Mouse (Mus musculus): ENCODE data around the gene Pdcl. TPM values are rescaled to one million over a fixed set of nuclear protein-coding genes. Genes with fewer than 3 reads are reported as not detected.

The Pdcl gene
- total RNA-seq (2021) = 10 to 100 TPM; 51.6 to 58.8 TPM
- long read RNA-seq, experiment 1, transcript Pdcl-201 (4 exons, 2,858 nt) = major isoform, 17 of 24 reads
- long read RNA-seq, experiment 1, partial matches to known transcripts = 0 of 24 reads
- long read RNA-seq, experiment 1, other reads (novel, unspliced or antisense) = 0 of 24 reads
- long read RNA-seq, experiment 2, transcript Pdcl-201 (4 exons, 2,858 nt) = major isoform, 60 of 71 reads
- long read RNA-seq, experiment 2, partial matches to known transcripts = 2 of 71 reads
- long read RNA-seq, experiment 2, other reads (novel, unspliced or antisense) = 4 of 71 reads

DNA sequence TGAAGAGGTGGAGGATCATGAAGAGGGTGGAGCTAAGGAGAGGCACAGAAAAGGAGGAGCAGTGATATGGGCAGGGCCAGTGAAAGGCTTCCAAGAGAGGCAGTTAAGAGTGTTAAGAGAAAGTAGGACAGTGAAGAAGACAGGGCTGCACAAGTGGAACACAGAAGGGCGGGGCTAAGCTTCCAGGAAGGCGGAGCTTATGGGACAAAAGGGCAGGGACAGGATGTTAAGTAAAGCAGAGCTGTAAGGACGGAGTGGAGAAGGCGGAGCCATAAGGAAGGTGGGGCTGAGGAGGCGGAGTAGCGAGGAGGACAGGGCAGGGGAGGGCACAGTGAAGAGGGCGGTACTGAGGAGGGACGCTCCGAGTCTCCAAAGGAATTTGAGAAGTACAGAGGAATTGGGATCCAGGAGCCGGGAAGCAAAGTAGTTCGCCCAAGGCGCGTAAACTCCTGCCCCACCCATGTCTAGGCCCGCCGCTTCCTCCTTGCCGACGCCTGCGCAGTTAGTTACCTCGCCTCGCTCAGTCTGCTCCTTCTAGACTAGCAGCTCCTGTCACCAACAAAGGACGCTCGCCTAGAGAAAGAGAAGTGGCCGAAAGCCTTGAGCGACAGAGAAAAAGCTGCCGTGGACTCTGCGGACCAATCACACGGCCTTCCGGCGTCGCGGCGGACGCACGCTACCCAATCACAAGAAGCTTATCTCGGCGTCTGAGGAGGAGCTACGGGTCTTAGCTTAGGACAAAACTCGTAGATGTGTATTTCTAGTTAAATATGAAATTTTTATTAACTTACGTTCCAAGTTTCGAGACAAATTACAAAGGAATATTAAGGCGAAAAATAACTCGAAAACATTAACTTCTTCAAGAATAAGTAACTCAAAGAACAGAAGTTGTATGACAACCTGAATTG, at the start of gene Pdcl:
Pdcl (minus strand) TSS at position 700 of the 908 bp plus-strand sequence.
- DNase-seq (ENCODE audit: low spot score in 2 of 2) = peak; percentile 53 to 77

DNA sequence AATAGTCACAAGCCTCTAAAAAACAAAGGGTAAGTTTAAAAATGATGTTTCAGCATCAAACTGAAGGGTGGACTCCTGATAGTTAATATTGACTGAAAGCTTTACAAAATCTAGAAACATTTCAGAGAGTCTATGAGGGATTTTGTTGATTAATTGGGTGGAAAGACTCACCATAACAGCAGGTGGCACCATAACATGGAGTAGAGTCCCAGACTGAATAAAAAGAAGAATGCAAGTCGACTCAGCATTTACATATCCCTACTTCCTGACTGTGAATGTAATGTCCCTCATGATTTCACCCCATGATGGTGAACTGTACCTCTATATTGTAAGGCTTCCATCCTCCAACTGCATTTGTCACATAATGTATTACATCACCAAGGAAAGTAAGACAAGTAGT, 36.4 kb upstream of the Pdcl start:
- DNase-seq (ENCODE audit: low spot score in 2 of 2) = no peak

DNA sequence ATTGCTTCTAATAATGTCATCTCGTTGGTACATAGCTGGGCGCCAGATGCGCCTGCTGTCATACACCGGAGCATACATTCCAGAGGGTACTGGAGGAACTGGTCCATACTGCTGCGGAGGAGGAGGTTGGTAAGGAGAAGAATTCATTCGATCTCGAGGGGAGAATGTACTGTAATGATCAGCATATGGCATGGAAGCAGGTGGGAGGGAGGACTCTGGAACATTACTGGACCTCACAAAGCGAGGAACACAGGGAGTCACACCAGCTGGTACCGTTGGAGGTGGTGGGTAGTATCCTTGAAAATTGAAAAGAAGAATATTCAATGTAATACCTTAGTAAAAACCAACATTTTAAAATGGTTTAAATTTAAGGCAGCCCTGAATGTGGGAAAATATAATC, 23.8 kb upstream of the Pdcl start:
- DNase-seq (ENCODE audit: low spot score in 2 of 2) = no peak

DNA sequence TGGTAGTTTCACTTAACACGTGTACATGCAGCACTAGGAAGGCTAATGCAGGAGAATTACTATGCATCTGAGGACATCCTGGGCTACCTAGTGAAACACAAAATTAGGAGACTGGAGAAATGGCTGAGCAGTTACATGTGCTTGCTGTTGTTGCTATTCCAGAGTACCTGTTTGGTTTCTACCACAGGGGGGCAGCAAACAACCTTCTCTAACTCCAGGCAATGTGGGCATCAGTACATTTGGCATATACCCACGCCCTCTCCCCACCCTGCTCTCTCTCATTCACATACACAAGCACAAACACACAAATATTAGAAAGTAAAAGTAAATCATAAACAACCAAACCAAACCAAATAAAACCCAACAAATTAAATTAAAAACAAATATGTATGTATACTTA, 21.1 kb upstream of the Pdcl start:
- peak; percentile 9 to 17 for DNase-seq (ENCODE audit: low spot score in 2 of 2)

DNA sequence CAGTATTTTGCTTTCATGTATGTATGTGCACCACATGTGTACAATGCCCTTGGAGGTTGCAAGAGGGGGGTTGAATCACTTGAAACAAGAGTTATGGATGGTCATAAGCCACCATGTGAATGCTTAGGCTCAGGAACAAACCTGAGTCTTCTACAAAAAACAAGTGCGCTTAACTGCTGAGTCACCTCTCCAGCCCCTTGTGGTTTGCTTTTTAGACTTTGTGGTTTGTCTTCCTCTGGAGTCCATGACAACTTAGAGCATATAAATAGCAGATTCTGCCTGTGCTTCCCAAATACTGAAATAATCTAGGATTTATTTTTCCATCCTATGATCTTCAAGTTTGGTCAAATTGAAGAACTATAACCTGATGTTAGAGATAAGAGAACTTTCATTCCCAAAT, 16.9 kb upstream of the Pdcl start:
- DNase-seq (ENCODE audit: low spot score in 2 of 2) = no peak

DNA sequence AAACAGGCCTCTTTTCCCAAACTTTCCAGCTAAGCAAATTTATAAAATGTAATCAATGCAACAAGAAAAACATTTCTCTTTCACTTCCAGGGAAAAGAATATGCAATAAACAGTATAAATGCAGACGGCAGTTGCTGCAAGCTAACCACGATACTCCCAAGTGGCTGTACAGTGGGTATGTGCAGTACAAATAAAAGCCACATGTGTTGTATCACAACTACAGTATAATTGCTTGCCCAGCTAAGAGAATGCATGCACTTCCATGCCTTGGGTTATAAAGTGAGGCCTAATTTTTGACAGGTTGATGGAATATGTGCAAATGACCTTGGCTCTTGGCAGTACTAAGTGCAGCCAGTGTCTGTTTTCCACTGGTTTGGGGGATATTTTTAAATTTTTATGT, 11.5 kb upstream of the Pdcl start:
- DNase-seq (ENCODE audit: low spot score in 2 of 2) = no peak

DNA sequence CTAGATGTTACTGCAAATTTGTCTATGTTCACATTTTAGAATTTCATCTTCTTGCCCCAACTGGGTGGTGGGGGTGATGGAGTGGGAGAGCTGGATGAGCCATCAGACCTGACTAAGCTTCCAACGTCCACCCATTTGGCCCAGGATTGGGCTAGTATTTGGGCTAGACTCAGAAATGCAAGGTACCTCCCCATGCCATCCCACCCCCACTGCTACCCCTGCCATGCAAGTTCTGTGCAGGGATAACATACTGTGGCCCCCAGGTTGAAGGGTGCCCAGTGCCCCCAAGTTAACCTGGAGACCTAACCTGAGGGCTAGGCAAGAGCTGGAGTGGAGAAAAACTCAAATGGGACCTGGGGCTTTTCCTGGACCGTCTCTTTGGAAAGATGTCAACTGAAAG, 776 bp upstream of the Pdcl start:
- DNase-seq (ENCODE audit: low spot score in 2 of 2) = no peak

DNA sequence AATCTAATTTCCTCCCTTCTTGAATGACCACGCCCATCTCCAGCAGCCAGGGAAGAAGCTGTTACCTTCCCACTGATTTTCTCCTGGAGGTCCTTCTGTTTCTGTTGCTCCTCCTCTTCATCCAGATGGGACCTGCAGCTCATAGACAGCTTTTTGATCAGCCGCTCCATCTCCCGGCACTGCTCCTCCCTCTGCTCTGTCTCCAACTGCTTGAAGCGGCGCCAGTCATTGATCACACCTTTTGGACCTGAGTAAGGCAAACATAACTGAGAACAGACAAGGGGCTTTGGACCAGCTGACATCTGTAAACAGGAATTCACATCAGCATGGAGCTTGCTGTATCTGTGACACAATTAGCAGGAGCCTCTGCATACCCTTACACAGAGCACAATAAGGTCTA, 3.6 kb downstream of the Pdcl start:
- no peak for DNase-seq (ENCODE audit: low spot score in 2 of 2)

DNA sequence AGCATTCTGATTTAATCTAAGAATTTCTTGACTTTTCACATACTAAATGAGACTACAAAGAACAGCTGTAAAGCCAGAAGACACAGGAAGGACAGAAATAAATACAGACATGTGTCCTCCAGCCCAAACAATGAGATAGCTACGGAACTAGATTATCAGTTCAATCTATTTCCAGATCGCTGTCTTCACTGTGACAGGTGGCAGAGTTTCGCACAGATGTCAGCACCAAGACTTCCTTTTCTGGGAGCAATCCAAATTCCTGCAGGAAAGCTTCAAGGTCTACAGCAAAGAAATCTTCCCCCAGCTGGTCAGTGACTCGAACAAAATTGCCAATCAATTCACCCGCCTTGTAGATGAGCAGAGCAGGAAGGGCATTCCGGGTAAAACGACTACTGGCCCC, 7.5 kb downstream of the Pdcl start:
- no peak for DNase-seq (ENCODE audit: low spot score in 2 of 2)

DNA sequence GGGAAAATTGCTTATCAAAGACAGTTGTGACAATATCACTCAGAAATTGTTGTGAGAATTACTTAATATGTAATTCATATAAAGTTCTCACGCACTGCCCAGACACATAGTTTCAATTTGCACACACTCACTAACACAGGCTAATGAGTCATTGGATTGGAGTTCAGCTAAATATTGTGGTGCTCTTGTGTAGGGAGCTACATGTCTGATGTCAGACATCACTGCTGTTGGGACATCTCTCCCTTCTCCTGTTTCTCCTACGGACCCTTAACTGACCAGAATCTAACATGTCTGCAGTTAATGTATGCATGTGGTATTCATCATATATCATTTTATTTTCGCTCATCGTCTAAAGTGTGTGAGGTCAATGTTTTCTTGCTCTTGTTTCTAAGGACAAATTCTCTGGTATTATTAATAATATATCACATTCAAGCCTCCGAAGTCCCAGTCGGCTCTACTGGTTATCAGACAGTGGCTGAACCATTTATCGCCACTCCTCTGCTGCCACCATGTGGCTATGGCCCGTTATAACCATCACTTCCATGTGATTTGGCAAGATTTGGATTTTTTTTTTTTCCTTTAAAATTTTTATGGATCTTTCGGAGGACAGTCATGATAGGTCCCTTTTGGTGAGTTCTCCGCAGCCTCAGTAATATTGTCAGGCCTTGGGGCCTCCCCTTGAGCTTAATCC, 20.5 kb downstream of the Pdcl start:
- DNase-seq (ENCODE audit: low spot score in 2 of 2) = no peak

DNA sequence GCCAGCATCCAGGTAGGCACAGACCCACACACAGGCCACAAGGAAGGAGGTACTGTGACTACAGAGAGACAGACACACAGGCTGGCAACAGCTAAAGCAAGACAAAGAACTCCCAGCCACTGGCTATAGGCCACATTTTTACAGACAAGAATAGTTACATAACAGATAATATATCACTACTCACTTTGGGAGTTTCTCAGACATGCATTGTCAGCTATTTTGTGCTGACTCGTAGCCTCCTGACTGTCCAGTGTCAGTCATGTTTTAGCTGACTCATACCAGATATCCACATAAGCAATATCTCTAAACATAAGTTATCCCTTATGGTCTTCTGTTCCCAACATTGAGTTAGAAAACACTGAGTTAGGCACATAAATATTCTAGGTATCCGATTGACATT, 25.8 kb downstream of the Pdcl start:
- no peak for DNase-seq (ENCODE audit: low spot score in 2 of 2)

DNA sequence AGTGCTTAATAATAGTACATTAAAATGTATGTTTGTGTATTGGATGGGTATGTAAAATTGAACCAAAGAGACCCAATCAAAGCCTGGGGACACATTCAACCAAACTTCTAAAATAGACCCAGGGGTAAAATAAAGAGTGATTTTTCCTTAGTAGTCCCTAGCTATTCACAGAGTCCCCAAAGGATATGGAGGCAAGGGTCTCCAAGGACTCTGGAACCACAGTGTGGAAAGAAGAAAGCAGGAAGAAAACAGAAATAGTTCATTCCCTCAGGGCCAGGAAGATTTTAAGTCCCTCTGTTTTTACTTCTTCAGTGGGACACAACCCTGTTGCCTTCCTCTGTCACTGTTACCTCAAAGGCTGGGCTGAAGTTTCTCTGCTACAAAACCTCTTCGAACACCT, 32.9 kb downstream of the Pdcl start, which contains the start of gene Olfr368:
Olfr368 (plus strand) TSS at position 301 of the 400 bp plus-strand sequence.
- DNase-seq (ENCODE audit: low spot score in 2 of 2) = no peak

Other genes with a start within 250 kb of the Pdcl start
- gene Olfr362, start 241.4 kb downstream of the Pdcl start, total RNA-seq (2021) = not detected
- not detected for gene Olfr364-ps1, start 220.0 kb downstream of the Pdcl start, total RNA-seq (2021)
- under 1 TPM in 1 of 2 experiments, not detected in 1; 0.06 TPM for gene Olfr365, start 171.1 kb downstream of the Pdcl start, total RNA-seq (2021)
- not detected for gene Olfr366, start 147.8 kb downstream of the Pdcl start, total RNA-seq (2021)
- gene Olfr368, start 32.8 kb downstream of the Pdcl start, total RNA-seq (2021) = not detected
- 10 to 100 TPM; 49.3 to 51.6 TPM for gene Rc3h2, start 63.6 kb upstream of the Pdcl start, total RNA-seq (2021)
- gene Zbtb26, start 83.8 kb upstream of the Pdcl start, total RNA-seq (2021) = 10 to 100 TPM; 12.2 to 15.1 TPM
- 10 to 100 TPM; 16.9 to 17.1 TPM for gene Zbtb6, start 83.8 kb upstream of the Pdcl start, total RNA-seq (2021)
- gene Rabgap1, start 83.9 kb upstream of the Pdcl start, total RNA-seq (2021) = 10 to 100 TPM; 71.1 TPM
- 1 to 10 TPM; 2.4 to 2.5 TPM for gene Gpr21, start 157.0 kb upstream of the Pdcl start, total RNA-seq (2021)

All from adrenal gland, postnatal 4 days (tissue).